8 mouse cellular contexts compared by ENCODE assay signal in the genomic region with DNA sequence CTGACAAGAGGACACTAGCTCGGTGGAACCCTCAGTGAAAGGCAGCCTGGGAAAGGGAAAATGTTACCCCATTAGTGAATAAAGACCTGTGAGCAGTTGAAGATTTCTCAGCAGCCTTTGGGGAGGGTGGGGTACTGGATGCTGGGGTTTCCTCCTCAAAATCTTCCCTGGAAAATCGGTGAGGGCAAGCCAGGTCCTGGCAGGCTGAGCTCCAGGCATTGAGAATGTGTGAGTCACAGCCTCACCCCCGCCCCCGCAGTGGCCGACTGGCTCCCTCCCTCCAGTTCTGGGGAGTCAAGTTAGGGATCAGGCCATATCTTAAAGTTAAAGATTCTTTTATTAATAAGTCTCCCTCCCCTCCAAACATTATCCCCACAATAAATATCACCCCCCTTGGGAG. TPM values are rescaled to one million over a fixed set of nuclear protein-coding genes. Genes with fewer than 3 reads are reported as not detected.
A peak's percentile ranks its signal among the peaks of the same experiment; 100 is the strongest.
DNase-seq lines count a peak whose midpoint lies in the region; ATAC-seq and TF ChIP-seq lines count a peak whose summit lies in the region.

No protein-coding gene starts in this region.

- TF ChIP-seq CTCF in liver, postnatal 0 days (IDR thresholded peaks at IDR 0.05; ENCODE audit: low read depth) = no peak
- TF ChIP-seq CTCF in small intestine, adult 2 months (IDR thresholded peaks at IDR 0.05; ENCODE audit: extremely low read depth, insufficient read length, insufficient replicate concordance, low read depth, low read length) = no peak

- DNase-seq in liver, embryonic 13.5 days = no peak
- DNase-seq in liver = no peak
- peak; percentile 61 for DNase-seq in heart, postnatal 25 days (ENCODE audit: low spot score)
- DNase-seq in liver, postnatal 0 days = no peak
- no peak for DNase-seq in spleen, adult 12 weeks (ENCODE audit: low spot score)

- H3K27me3 ChIP-seq in liver, embryonic 13.5 days = peaks cover 58% of the 10 kb centered on the region
- peaks cover 43% of the 10 kb centered on the region for H3K27me3 ChIP-seq in embryonic facial prominence, embryonic 12.5 days
- H3K27me3 ChIP-seq in liver, postnatal 0 days (ENCODE audit: insufficient read depth, low read length) = peaks cover 23% of the 10 kb centered on the region
- peaks cover 15% of the 10 kb centered on the region for H3K27me3 ChIP-seq in small intestine, adult 2 months (ENCODE audit: control insufficient read depth, insufficient read depth, low read length)

- no peak for ATAC-seq in liver, embryonic 13.5 days (ENCODE audit: low read depth)
- ATAC-seq in embryonic facial prominence, embryonic 12.5 days (ENCODE audit: insufficient number of reproducible peaks, insufficient read depth, low FRiP score, low TSS enrichment) = no peak
- ATAC-seq in liver, postnatal 0 days = no peak
- ATAC-seq in inflammation-experienced regulatory T-cells, adult 6 months = no peak

- intact Hi-C loops in heart, postnatal 25 days (cut with DNase I) = no loop called here

- TF ChIP-seq POLR2A in small intestine, adult 2 months (IDR thresholded peaks at IDR 0.05; ENCODE audit: low read depth, low read length) = no peak

- TF ChIP-seq EP300 in liver, postnatal 0 days (IDR thresholded peaks at IDR 0.05; ENCODE audit: low read depth) = no peak

- H3K9me3 ChIP-seq in liver, embryonic 13.5 days (replicated peaks) = no peaks in the 10 kb centered on the region
- no peaks in the 10 kb centered on the region for H3K9me3 ChIP-seq in embryonic facial prominence, embryonic 12.5 days
- H3K9me3 ChIP-seq in liver, postnatal 0 days (ENCODE audit: low read length) = no peaks in the 10 kb centered on the region

- no peak overlapping the region for H3K9ac ChIP-seq in liver, embryonic 13.5 days
- no peak overlapping the region for H3K9ac ChIP-seq in embryonic facial prominence, embryonic 12.5 days
- no peak overlapping the region for H3K9ac ChIP-seq in liver, postnatal 0 days (replicated peaks)

- no peak overlapping the region for H3K4me3 ChIP-seq in liver, embryonic 13.5 days (replicated peaks)
- H3K4me3 ChIP-seq in embryonic facial prominence, embryonic 12.5 days = no peak overlapping the region
- no peak overlapping the region for H3K4me3 ChIP-seq in liver, postnatal 0 days (ENCODE audit: low read depth, low read length)
- no peak overlapping the region for H3K4me3 ChIP-seq in small intestine, adult 2 months (ENCODE audit: low read depth, low read length)

- H3K4me1 ChIP-seq in liver, embryonic 13.5 days (replicated peaks) = peaks cover 58% of the 10 kb centered on the region
- H3K4me1 ChIP-seq in embryonic facial prominence, embryonic 12.5 days = peaks cover 33% of the 10 kb centered on the region
- H3K4me1 ChIP-seq in liver, postnatal 0 days (ENCODE audit: insufficient read depth) = peaks cover 37% of the 10 kb centered on the region
- H3K4me1 ChIP-seq in small intestine, adult 2 months (ENCODE audit: control insufficient read depth, insufficient read depth, insufficient read length, low read length) = peaks cover 11% of the 10 kb centered on the region

- H3K4me2 ChIP-seq in liver, embryonic 13.5 days = peak overlapping the region; percentile 83
- H3K4me2 ChIP-seq in embryonic facial prominence, embryonic 12.5 days (replicated peaks) = peak overlapping the region; percentile 98
- no peak overlapping the region for H3K4me2 ChIP-seq in liver, postnatal 0 days (ENCODE audit: low read depth, low read length)

- WGBS in liver, embryonic 13.5 days (ENCODE audit: insufficient replicate concordance) = 34% methylated on average over 5 of the region's 5 CpGs
- 36% methylated on average over 5 of the region's 5 CpGs for WGBS in embryonic facial prominence, embryonic 12.5 days
- 31% methylated on average over 5 of the region's 5 CpGs for WGBS in liver, postnatal 0 days (ENCODE audit: insufficient replicate concordance)
- WGBS in small intestine, adult 2 months = 34% methylated on average over 5 of the region's 5 CpGs

- peaks cover 5% of the 10 kb centered on the region for H3K36me3 ChIP-seq in liver, embryonic 13.5 days
- H3K36me3 ChIP-seq in embryonic facial prominence, embryonic 12.5 days = peaks cover 6% of the 10 kb centered on the region; the same call in 1 of the 2 replicates
- peaks cover 6% of the 10 kb centered on the region; the same call in 1 of the 2 replicates for H3K36me3 ChIP-seq in liver, postnatal 0 days (replicated peaks; ENCODE audit: insufficient read depth, low read length)
- no peaks in the 10 kb centered on the region for H3K36me3 ChIP-seq in small intestine, adult 2 months (ENCODE audit: control insufficient read depth, insufficient read depth, low read length)

- no peak overlapping the region for H3K27ac ChIP-seq in liver, embryonic 13.5 days
- H3K27ac ChIP-seq in embryonic facial prominence, embryonic 12.5 days = no peak overlapping the region
- peak overlapping the region; percentile 24; the same call in 1 of the 2 replicates for H3K27ac ChIP-seq in liver, postnatal 0 days (ENCODE audit: low read depth)
- H3K27ac ChIP-seq in small intestine, adult 2 months (ENCODE audit: insufficient read depth, low read depth, low read length) = peak overlapping the region; percentile 14; the same call in 1 of the 2 replicates

RNA-seq across cellular contexts. Expression of gene Thoc6, which starts 1.4 kb away (rescaled TPM):
- 27.6 and 27.8 TPM in 2 replicates for polyA plus RNA-seq in liver, embryonic 13.5 days (2015; fragmentation: Nextera tagmentation; extraction: Ambion mirVana)
- polyA plus RNA-seq in embryonic facial prominence, embryonic 12.5 days (2016; fragmentation: Nextera tagmentation; extraction: Ambion mirVana) = 49.6 and 51.7 TPM in 2 replicates
- total RNA-seq in heart, postnatal 25 days (2021) = 10 to 100 TPM; 12.2 to 12.3 TPM
- polyA plus RNA-seq in liver, postnatal 0 days (2015; fragmentation: Nextera tagmentation; extraction: Ambion mirVana) = 8.5 and 10.3 TPM in 2 replicates
- polyA plus RNA-seq in small intestine, adult 2 months (2012; rRNA removed) = 12.4 and 19.8 TPM in 2 replicates
- 10 to 100 TPM; 27.1 to 36.7 (median 27.5) TPM for polyA plus RNA-seq in inflammation-experienced regulatory T-cells, adult 6 months (2017; shearing (Covaris generic))

RNA-seq across cellular contexts. Expression of gene Hcfc1r1, which starts 1.7 kb away (rescaled TPM):
- 21.6 and 21.9 TPM in 2 replicates for polyA plus RNA-seq in liver, embryonic 13.5 days (2015; fragmentation: Nextera tagmentation; extraction: Ambion mirVana)
- 60.3 and 61.2 TPM in 2 replicates for polyA plus RNA-seq in embryonic facial prominence, embryonic 12.5 days (2016; fragmentation: Nextera tagmentation; extraction: Ambion mirVana)
- total RNA-seq in heart, postnatal 25 days (2021) = 100 to 1,000 TPM; 193 to 207 TPM
- polyA plus RNA-seq in liver, postnatal 0 days (2015; fragmentation: Nextera tagmentation; extraction: Ambion mirVana) = 26.6 and 28.6 TPM in 2 replicates
- 106 and 251 TPM in 2 replicates for polyA plus RNA-seq in small intestine, adult 2 months (2012; rRNA removed)
- polyA plus RNA-seq in inflammation-experienced regulatory T-cells, adult 6 months (2017; shearing (Covaris generic)) = 10 to 100 TPM; 62.6 to 79.5 (median 70.7) TPM

RNA-seq across cellular contexts. Expression of gene Tnfrsf12a, which starts 2.1 kb away (rescaled TPM):
- polyA plus RNA-seq in liver, embryonic 13.5 days (2015; fragmentation: Nextera tagmentation; extraction: Ambion mirVana) = 6.2 and 6.7 TPM in 2 replicates
- 8.6 and 9.2 TPM in 2 replicates for polyA plus RNA-seq in embryonic facial prominence, embryonic 12.5 days (2016; fragmentation: Nextera tagmentation; extraction: Ambion mirVana)
- 100 to 1,000 TPM in 1 of 2 experiments, 10 to 100 TPM in 1; 79.9 to 111 TPM for total RNA-seq in heart, postnatal 25 days (2021)
- polyA plus RNA-seq in liver, postnatal 0 days (2015; fragmentation: Nextera tagmentation; extraction: Ambion mirVana) = 28.1 and 29.7 TPM in 2 replicates
- polyA plus RNA-seq in small intestine, adult 2 months (2012; rRNA removed) = 27.9 and 30.9 TPM in 2 replicates
- 1 to 10 TPM; 3.7 to 6.5 (median 4.6) TPM for polyA plus RNA-seq in inflammation-experienced regulatory T-cells, adult 6 months (2017; shearing (Covaris generic))

RNA-seq across cellular contexts. Expression of gene Cldn6, which starts 3.9 kb away (rescaled TPM):
- 0.68 and 1.3 TPM in 2 replicates for polyA plus RNA-seq in liver, embryonic 13.5 days (2015; fragmentation: Nextera tagmentation; extraction: Ambion mirVana)
- 49.2 and 52.4 TPM in 2 replicates for polyA plus RNA-seq in embryonic facial prominence, embryonic 12.5 days (2016; fragmentation: Nextera tagmentation; extraction: Ambion mirVana)
- not detected for total RNA-seq in heart, postnatal 25 days (2021)
- 0.94 and 1.3 TPM in 2 replicates for polyA plus RNA-seq in liver, postnatal 0 days (2015; fragmentation: Nextera tagmentation; extraction: Ambion mirVana)
- 0.10 and 0.95 TPM in 2 replicates for polyA plus RNA-seq in small intestine, adult 2 months (2012; rRNA removed)
- polyA plus RNA-seq in inflammation-experienced regulatory T-cells, adult 6 months (2017; shearing (Covaris generic)) = not detected

RNA-seq across cellular contexts. Expression of gene Cldn9, which starts 8.7 kb away (rescaled TPM):
- not detected in 2 replicates for polyA plus RNA-seq in liver, embryonic 13.5 days (2015; fragmentation: Nextera tagmentation; extraction: Ambion mirVana)
- polyA plus RNA-seq in embryonic facial prominence, embryonic 12.5 days (2016; fragmentation: Nextera tagmentation; extraction: Ambion mirVana) = 12.6 and 13.5 TPM in 2 replicates
- total RNA-seq in heart, postnatal 25 days (2021) = not detected
- 0.09 and 0.12 TPM in 2 replicates for polyA plus RNA-seq in liver, postnatal 0 days (2015; fragmentation: Nextera tagmentation; extraction: Ambion mirVana)
- 0.10 and 1.5 TPM in 2 replicates for polyA plus RNA-seq in small intestine, adult 2 months (2012; rRNA removed)
- not detected for polyA plus RNA-seq in inflammation-experienced regulatory T-cells, adult 6 months (2017; shearing (Covaris generic))

Comparison
In these comparisons a context has a peak if more than half of its experiments do, and no peak if none do; other contexts are left out.
1. H3K27ac ChIP-seq: peak in liver, postnatal 0 days (single experiment) and small intestine, adult 2 months (single experiment); none in liver, embryonic 13.5 days (single experiment) and embryonic facial prominence, embryonic 12.5 days (single experiment).